Mouse (Mus musculus): ENCODE results near the gene Mapk3.
A peak's percentile ranks its signal among the peaks of the same experiment; 100 is the strongest.
"Not testable (repeated sequence)": the region's sequence is repeated elsewhere in the genome, so short reads cannot be mapped to it uniquely, and the experiment has no call there.

Mapk3 gene

DNA sequence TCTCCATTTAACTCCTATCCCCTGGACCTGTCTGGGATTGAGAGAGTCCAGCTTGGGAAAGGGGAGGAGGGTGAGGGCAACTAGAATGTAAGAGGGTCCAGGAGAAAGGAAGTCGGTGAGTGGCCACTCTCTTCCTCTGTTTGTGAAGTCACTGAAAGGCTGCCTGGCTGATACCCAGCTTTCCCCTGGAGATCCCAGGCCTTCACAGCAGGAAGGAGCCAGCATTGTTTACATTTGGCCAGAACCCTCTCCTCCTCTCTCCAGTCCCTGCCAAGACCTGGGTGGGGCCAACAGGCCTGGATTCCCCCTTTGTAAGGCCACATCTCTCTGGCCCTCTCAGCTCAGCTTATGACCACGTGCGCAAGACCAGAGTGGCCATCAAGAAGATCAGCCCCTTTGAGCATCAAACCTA is 996 bp downstream of the Mapk3 start:
- peak; percentile 57 to 70 for DNase-seq

DNA sequence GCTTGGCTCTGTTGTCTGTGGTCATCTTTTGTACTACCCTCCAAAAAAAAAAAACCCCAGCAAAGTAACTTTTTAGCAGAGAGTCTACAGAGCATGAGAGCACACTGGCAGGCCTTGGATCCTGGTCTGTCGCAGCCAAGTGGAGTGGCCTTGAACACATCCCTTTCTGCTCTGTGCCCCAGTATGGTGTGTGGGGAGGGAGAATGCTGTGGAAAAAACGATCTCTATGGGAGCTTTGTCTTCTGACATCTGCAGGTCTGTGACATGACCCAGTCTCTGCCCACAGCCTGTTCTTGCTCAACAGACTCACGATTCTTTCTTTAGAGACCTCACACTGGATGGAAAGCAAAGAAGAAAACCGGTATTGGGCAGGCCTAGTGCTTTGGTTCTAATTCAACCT is 1.6 kb downstream of the Mapk3 start:
- no peak for DNase-seq

DNA sequence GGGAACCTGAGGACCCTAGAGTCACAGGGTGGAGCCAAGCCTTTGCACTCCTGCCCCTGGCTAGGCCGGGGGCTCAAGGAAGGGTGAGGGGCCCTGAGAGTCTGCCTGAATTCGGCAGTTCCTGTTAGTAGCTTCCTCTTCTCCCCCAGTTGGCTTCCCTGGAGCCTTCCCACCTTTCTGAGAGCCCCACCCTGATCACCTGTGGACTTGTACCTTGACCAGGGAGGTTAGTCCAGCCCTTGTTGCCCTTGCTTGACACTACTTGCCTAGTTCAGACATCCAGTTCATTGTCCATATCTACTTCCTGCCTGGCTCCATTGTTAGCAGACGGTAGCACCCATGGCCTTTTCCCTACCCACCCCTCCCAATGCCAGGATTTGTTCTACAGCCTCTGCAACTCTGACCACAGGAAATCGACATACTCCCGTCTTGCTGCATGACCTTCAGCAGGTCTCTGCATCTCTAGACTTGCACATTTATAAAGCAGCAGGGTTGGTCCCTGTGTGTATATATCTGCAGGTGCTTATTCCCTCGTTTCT is 2.2 kb downstream of the Mapk3 start:
- no peak for DNase-seq

DNA sequence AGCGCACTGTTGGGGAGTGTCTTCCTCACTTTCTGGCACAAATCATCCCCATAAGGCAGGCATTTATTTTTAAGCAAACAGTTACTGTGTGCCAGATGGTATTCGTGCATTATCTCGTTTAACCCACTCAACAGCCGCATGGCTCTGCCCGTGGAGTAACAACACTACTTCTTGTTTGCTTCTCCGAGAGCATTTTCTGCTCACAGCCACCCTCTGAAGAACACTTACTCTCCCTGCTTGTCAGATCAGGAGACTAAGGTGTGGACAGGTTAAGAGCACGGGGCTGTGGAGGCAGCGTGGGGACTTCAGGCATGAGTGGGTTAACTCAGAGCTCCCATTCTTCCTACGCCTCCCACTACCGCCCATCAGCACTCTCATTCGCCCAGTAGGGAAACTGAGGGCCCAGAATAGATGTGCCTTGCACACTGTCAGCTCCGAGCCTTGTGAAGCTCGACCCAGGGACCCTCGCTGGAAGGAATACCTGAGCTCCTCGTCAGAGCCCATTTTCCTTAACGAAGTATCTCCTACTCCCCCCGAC is 3.1 kb downstream of the Mapk3 start:
- no peak for DNase-seq

DNA sequence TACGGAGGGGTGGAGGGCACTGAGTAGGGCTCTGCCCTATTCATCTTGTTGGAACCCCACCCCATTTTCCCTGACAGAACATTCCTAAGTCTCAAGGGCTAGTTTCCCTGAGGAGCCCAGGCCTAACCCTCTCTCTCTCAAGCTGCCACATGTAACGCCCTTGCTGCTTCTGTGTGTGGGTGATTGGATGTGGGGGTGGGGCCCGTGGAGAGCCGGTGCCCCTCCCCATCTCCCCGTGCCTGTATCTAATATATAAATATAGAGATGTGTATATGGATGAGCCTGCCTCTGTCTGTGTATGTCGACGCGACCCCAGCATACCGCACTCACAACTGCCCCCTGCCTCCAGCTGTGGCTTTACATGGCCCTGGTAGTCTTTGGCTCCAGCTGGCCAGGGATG is 6.1 kb downstream of the Mapk3 start:
- DNase-seq, result no peak

DNA sequence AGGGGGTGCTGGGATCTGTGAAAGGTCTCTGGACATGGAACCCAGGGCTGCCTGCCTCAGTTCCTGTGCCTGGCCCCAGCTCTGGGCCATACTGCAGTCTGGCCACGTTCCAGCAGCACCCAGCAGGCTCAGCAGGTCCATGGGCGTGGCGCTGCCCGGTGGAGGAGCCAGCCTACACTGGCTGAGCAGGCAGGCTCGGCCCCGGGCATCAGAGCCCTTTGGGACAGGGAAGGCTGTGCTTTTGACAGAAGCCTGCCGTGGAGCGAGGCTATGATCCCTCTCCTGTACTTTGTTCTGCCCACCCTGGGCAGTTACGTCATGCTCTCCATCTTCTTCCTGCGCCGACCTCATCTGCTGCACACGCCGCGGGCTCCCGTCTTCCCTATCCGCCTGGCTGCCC is 6.8 kb downstream of the Mapk3 start, which contains the start of gene Gdpd3:
TSS of gene Gdpd3 (plus strand) at position 134 of the 400 bp plus-strand sequence.
- DNase-seq, result peak; percentile 52 to 59

DNA sequence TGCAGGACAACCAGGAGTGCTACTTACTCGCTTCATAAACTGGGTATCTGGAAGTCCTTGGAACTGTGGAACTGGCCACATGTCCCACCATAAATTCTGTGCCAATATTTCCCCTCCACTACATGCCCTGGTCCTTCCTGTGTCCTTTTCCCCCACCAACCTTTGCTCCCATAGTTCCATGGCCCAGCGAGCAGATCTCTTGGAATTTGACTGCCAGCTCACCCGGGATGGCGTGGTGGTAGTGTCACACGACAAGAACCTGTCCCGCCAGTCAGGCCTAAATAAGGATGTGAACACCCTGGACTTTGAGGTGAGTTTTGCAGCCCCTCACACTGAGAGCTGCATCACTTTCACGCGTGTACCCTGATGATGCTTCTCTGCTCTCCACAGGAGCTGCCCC is 7.6 kb downstream of the Mapk3 start:
- DNase-seq, result no peak

DNA sequence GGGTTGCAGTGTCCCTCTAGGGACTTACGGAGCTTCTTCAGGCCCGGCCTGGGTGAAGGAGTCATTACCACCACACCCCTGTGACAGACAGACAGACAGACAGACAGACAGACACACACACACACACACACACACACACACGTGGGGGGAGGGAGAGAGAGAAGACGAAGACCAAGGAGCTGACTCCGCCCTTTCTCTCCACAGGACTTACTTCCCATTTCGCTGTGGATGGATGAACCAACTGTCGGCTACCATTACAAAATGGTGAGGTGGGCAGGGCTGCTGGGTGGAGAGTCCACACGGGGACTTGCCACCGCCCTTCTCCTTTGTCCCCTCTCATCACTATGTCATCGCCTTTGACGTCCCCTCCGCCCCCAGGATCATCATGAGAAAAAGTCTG is 11.4 kb downstream of the Mapk3 start:
- no peak for DNase-seq

DNA sequence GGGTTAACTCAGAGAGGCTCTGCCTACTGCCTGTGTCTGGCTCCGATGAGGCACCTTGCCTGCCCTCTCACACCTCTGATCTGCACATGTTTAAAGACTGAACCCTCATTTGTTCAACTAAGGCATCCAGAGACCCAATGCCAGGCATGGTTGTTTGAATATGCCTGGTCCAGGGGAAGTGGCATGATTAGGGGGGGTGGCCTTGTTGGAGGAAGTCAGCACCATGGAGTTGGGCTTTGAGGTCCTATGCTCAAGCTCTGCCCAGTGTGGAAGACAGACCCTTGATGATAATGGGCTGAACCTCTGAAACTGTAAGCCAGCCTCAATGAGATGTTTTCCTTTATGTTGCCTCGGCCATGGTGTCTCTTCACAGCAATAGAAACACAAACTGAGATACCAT is 13.9 kb downstream of the Mapk3 start:
- DNase-seq, result no peak

DNA sequence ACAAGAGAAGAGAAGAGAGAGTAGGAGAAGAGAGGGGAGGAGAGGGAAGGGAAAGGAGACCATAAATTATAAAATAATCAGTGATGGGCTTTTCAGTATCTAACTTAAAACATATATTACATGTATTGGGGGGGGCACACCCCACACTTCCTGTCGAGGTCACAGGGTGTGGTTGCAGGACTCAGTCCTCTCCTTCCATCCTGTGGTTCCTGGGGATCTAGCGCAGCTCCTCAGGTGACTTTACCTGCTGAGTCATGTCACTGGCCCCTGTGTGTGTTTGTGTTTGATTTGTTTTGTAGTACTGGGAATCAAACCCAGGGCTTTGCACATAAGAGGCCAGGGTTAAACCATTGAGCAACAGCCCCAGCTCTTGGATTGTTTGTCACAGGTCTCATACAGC is 15.1 kb downstream of the Mapk3 start:
- DNase-seq, result no peak

DNA sequence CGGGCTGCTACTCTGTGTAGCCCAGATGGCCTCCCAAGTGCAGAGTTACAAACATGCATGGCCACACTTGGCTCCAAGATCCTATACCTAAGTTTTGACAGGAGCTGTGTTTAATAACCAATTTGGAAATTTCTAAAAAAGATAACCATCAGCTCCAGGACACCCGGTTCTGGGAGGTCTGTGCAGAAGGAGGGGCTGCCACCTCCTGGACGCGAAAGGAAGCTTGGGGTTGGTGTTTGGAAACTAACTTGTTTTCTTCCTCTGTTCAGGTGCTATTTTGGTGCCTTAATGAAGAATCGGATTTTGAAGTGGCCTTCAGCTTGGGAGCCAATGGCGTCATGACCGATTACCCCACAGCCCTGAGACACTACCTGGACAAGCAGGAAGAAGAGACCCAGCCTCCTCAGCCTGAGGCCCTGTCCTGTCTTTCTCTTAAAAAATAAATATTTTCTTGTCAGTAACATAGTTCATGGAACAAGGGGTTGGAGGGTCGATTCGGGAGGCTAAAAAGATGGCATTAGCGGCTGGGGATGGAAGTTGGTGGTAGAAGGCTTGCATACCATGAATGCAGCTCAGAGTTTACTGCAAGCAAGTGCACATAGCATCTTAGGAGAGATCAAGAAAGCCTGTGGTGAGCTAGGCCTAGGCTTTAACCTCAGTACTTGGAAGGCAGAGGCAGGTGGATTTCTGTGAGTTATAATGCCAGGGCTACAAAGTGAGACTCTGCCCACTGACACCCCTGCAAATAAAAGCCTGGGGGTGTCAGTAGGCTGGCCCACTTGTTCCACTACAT is 16.0 kb downstream of the Mapk3 start:
- DNase-seq, result no peak

DNA sequence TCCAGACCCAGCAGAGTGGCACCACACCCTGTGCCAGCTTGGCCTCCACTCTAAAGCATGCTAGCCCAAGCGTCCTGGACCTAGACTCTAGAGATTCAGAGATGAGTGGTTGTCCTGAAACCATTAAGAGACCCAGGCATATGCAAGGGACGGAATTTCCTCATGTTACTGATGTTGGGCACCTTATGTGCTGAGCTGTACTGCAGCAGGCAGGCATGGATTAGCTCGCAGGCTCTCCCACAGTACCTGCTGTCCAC is 16.5 kb downstream of the Mapk3 start:
- no peak for DNase-seq

DNA sequence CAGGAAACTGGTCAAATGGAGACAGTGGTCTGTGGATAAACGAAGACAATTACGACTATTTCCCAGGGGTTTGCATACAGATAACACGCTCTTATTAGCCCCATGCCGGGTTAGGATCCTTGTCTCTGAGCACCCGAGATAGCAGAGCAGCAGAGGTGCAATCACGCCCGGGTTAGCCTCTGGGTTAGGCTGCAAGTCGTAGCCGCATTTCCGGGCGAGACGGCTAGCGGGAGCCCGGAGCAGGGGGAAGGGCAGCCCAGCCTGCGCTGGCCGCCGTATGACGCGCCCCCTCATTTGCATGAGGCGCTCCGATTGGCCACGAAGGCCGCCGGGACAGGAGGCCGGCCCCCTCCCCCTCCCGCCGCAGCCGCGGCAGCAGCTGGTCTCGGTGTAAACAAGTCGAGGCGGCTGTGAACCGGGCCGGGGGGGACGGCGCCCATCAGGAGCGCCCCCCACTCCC is 17.2 kb downstream of the Mapk3 start, which contains the start of gene Ypel3:
TSS of gene Ypel3 (plus strand) at position 358 of the 460 bp plus-strand sequence.
- DNase-seq, result peak; percentile 95 to 97

DNA sequence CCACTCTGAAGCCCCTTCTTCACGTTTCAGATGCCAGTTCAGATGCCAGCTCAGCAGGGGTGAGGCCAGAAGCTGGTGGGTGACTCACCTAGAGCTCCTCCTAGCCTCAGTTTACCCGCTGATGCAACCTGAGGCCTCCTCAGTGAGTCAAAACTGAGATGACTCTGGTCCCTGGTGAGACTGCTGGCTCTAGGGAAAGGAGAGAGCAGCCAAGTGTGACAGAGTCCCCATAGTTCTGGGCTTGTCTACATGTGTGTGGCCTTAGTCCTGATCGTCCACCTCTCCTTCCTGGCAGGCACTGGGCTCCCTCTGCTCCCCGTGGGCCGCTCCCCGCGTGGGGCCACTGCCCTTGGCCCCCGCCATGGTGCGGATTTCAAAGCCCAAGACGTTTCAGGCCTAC is 18.1 kb downstream of the Mapk3 start:
- peak in 1 of 2 experiments; percentile 44 for DNase-seq

DNA sequence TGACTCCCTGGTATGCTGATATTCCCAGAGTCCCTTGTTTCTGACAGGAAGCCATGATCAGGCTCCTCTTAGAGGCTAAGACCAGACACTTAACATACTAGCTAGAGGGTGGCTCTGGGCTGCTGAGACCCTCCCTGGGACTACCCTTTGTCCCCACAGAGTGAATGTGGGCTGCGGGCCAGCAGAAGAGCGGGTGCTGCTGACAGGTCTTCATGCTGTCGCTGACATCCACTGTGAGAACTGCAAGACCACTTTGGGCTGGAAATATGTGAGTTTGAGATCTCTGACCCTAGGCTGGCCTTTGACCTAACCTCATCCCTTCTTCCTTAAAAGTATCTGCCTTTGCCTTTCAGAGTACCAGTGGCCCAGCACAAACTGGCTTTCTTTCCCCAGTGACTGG is 18.7 kb downstream of the Mapk3 start:
- DNase-seq, result no peak

DNA sequence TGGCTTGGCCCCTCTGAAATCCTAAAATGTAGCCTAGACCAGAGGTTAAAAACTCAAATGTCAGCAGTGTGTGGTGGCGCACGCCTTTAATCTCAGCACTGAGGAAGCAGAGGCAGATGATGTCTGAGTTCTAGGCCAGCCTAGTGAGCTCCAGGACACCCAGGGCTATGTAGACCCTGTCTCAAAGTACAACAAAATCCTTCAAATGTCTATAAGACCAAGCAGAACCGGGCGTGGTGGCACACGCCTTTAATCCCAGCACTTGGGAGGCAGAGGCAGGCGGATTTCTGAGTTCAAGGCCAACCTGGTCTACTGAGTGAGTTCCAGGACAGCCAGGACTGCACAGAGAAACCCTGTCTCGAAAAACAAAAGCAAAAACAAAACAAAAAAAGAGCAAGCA is 19.7 kb downstream of the Mapk3 start:
- not testable (repeated sequence) for DNase-seq

DNA sequence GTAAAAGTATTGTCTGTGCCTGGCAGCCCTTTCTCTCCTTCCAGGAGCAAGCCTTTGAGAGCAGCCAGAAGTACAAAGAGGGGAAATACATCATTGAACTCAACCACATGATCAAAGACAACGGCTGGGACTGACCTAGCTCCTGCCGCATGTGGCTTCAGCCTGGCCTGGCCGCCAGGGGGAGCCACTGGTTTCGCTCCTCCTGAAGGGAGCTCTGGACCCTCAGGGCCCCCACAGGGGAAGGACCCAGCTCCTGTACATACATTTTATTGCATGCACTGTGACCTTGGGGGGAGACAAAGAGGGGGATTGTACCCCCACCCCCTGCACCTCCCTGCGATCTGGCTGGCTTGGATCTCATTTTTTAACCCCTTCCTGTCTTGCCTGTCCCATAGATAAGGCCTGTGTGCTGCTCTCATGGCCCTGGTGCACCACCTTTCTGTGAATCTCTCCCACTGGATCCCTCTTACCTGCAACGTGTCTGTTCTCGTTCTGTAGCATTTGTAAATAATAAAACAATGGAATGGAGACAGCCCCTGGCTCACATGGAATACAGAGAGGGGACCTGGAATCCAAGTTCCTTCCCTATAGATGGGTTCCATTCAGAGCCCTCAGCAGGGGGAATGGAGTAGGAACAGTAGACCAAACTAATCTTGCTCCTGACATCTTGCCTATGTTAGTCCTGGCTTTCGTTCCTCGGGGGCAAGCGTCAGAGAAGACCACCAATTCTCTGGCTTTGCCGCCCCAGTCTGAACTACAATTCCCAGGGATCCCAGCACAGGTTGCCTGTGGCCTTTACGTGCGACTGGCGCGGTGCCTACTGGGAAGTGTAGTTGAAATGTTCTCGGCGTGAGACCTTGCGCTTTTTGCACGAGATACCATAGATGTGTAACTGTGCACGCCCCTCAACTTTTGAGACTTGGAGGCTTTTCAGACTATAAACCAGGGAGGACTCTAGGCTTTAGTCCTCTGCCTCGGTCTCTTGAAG is 20.9 kb downstream of the Mapk3 start:
- peak; percentile 80 to 87 for DNase-seq

DNA sequence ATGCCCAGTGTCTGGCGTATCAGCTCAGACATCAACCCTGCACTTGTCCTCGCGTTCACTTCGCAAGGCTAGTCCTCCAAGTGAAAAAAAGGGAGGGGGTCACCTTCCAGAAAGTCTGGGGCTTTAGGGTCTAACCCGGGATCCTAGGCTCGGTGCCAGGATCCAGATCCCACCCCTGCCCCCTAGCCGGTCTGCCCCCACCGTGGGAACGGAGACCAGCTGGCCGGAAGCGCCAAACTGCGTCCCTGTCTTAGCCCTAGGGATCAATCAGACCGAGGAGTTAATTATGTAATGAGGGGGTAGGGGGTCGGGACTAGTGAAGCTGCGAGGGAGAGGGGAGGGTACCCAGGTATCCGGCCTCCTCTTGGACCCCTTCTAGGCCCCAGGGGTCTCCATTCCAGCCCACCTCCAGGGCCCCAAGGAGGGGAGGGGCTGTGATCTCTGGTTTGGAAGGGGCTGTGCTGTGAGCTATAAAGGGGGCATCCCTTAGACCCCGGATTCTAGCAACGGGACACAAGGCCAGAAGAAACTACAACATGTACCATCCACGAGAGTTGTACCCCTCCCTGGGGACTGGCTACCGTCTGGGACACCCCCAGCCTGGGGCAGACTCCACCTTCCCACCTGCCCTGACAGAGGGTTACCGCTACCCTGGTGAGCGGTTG is 21.7 kb downstream of the Mapk3 start, which contains the start of gene Tbx6:
TSS of gene Tbx6 (plus strand) at position 513 of the 665 bp plus-strand sequence.
- no peak for DNase-seq

DNA sequence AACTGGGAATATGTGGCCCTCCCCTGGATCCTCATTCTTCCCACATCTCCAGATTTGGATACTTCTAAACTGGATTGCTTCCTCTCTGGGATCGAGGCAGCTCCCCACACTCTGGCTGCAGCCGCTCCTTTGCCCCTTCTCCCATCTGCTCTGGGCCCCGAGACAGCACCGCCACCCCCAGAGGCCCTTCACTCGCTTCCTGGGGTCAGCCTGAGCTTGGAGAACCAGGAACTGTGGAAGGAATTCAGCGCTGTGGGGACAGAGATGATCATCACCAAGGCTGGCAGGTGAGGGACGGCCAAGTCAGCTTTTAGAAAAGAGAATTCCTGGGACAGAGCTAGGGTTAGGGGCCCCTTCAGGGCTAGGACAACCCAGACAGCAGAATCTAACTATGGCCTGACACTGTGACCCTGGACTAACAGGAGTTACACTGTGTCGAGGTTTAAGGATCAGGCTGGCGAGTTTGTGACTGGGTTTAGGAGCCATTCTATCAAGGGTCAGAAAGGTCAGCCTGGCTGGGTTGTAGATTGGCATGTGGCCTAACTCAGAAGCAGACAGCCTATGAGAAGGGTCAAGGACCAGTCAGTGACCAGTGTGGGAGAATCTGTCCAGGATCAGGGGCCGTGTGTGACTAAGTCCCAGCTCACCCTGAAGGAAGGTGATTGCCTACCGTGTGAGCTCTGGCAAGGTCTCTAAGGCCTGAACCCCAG is 22.4 kb downstream of the Mapk3 start:
- no peak for DNase-seq

DNA sequence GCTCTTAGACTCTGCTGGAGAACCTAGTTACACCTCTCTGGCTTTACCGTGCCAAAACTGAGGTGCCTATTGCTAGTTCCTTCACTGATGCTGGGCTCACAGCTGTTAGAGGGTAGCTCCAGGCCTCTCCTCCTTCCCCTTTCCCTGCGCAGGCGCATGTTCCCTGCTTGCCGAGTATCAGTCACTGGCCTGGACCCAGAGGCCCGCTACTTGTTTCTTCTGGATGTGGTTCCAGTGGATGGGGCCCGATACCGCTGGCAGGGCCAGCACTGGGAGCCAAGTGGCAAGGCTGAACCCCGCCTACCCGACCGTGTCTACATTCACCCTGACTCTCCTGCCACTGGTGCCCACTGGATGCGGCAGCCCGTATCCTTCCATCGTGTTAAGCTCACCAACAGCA is 23.3 kb downstream of the Mapk3 start:
- DNase-seq, result no peak

DNA sequence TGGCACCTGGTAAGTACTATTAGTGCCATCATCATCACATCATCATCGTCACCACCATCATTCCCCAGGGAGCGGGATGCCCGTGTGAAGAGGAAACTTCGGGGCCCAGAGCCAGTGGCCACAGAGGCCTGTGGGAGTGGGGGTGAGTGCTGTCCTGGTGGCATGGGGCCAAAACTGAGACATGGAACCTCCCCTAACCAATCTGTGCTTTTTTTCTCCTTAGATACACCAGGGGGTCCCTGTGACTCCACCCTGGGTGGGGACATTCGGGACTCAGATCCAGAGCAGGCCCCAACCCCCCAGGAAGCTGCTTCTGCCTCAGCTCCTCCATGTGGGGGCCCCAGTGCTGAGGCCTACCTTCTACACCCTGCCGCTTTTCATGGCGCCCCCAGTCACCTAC is 25.1 kb downstream of the Mapk3 start:
- no peak for DNase-seq

DNA sequence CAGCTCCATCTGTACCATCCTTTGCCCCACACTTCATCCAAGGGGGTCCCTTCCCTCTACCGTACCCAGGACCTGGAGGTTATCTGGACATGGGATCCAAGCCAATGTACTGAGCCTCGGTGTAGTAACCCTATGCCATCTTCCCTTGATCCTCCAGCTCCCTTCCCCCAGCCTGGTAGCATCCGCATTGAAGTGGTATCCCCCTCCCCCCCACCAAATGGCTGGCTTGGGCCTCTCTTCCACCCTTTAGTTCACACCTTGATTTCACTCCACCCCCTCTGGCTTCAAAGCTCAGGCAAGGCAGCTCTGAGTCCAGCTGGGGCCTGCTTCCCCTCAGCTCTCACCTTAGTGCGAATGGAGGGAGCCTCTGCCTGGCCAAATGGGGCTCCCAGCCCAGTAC is 25.7 kb downstream of the Mapk3 start:
- no peak for DNase-seq

All from kidney, adult 8-10 months (tissue).